Mouse (Mus musculus) brain, embryonic 14.5 days (tissue): ENCODE data around the gene Slc39a11.

ENCODE experiments used
- CTCF ChIP-seq: fragments of 200-500 bp; IDR thresholded peaks from 2 replicates; pipeline ENCODE4 v1.5.1; 2012; ENCODE audit warnings: inconsistent platforms, mild to moderate bottlenecking, moderate library complexity, borderline replicate concordance; ENCODE audit not compliant: insufficient read depth, insufficient read length; ENCODE audit errors: extremely low read depth
- POLR2A ChIP-seq: fragments of 200-500 bp; IDR thresholded peaks from 2 replicates; pipeline ENCODE4 v1.6.1; 2012; ENCODE audit warnings: mild to moderate bottlenecking, inconsistent platforms, borderline replicate concordance; ENCODE audit not compliant: poor library complexity, insufficient read depth, insufficient read length, severe bottlenecking; ENCODE audit errors: extremely low read depth

GRCm38 (mm10) chr11:113618672-113619419 is 31.0 kb downstream of the Slc39a11 start, which contains the start of gene Sstr2:
- TF ChIP-seq CTCF (no peak), POLR2A (peak; percentile 43; the same call in 1 of the 2 replicates)
